Mouse (Mus musculus) midbrain, embryonic 12.5 days (tissue): Measurements from ENCODE around the gene Gp5. TPM values are rescaled to one million over a fixed set of nuclear protein-coding genes. Genes with fewer than 3 reads are reported as not detected.

ENCODE experiments used
- ATAC-seq: fragments of 200-750 bp; cut with Nextera tagmentation; 2 replicates; pipeline ENCODE4 v1.8.0; 2017; ENCODE audit warnings: low read depth, moderate TSS enrichment, moderate library complexity; ENCODE audit not compliant: low FRiP score
- H3K27ac ChIP-seq: fragments of 300-500 bp; sonication (generic); replicated peaks from 2 replicates; pipeline ENCODE4 v1.5.1; 2016; ENCODE audit warnings: mild to moderate bottlenecking
- H3K27me3 ChIP-seq: fragments of 300-500 bp; sonication (generic); 2 replicates; pipeline ENCODE4 v1.6.1; 2016; ENCODE audit warnings: mild to moderate bottlenecking
- H3K36me3 ChIP-seq: fragments of 300-500 bp; sonication (generic); 2 replicates; pipeline ENCODE4 v1.6.1; 2016
- H3K4me1 ChIP-seq: fragments of 300-500 bp; sonication (generic); 2 replicates; pipeline ENCODE4 v1.6.1; 2016
- H3K4me2 ChIP-seq: fragments of 300-500 bp; sonication (generic); replicated peaks from 2 replicates; pipeline ENCODE4 v1.6.1; 2016; ENCODE audit warnings: mild to moderate bottlenecking, moderate library complexity
- H3K4me3 ChIP-seq: fragments of 300-500 bp; sonication (generic); 2 replicates; pipeline ENCODE4 v1.5.1; 2016; ENCODE audit warnings: mild to moderate bottlenecking
- H3K9ac ChIP-seq: fragments of 300-500 bp; sonication (generic); replicated peaks from 2 replicates; pipeline ENCODE4 v1.6.1; 2016; ENCODE audit warnings: mild to moderate bottlenecking, moderate library complexity
- H3K9me3 ChIP-seq: fragments of 300-500 bp; sonication (generic); 2 replicates; pipeline ENCODE4 v1.6.1; 2016; ENCODE audit warnings: mild to moderate bottlenecking
- WGBS: fragments of 180-500 bp; shearing (Covaris S2); methylation state at CpG from one replicate; pipeline ENCODE4 v1.1.7; 2016; 5-methylcytosine and 5-hydroxymethylcytosine counted together
- polyA plus RNA-seq: library from polyadenylated mRNA; unstranded; fragments of >200 nt; fragmentation: Nextera tagmentation; extraction: Ambion mirVana; gene quantifications from 2 replicates; pipeline ENCODE4 v1.2.1, GENCODE M21; 2016

Gene Gp5
- polyA plus RNA-seq, 1 experiment from 2014 or later, result 1.6 TPM

GRCm38 (mm10) chr16:30258441-30258840, 52.1 kb downstream of the Gp5 start:
- WGBS, result 90% methylated on average over 7 of the region's 7 CpGs
- Histone ChIP-seq H3K36me3 (no peaks in the 10 kb centered on the region), H3K4me1 (no peaks in the 10 kb centered on the region), H3K27ac (no peak overlapping the region), H3K27me3 (peaks cover 13% of the 10 kb centered on the region; the same call in 1 of the 2 replicates), H3K4me3 (no peak overlapping the region), H3K9me3 (no peaks in the 10 kb centered on the region), H3K9ac (no peak overlapping the region), H3K4me2 (no peak overlapping the region)
- no peak for ATAC-seq

DNA sequence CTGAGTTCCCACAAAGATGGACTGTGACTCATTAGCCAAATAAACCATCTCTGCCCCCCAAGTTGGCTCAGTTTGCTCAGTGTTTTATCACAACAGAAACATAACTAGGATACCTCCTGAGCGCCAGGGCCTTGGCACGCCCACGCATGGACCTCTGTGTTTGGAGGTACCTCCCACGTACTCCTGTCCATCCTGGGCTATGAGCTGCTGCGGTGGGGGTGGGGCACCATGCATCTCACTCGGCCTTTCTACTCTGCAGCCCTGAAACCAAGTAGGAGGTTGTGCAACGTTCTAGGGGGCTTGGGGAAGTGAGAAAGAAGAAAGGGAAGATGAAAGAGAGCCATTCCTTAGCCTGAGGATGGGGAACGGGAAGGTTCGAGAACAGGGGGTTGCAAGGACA, 52.9 kb downstream of the Gp5 start:
- no peaks in the 10 kb centered on the region for H3K9me3 ChIP-seq
- 79% methylated on average over 9 of the region's 9 CpGs for WGBS
- H3K27ac ChIP-seq, result no peak overlapping the region
- no peak for ATAC-seq
- H3K4me3 ChIP-seq, result no peak overlapping the region
- H3K36me3 ChIP-seq, result no peaks in the 10 kb centered on the region
- no peak overlapping the region for H3K4me2 ChIP-seq
- H3K27me3 ChIP-seq, result peaks cover 10% of the 10 kb centered on the region
- H3K9ac ChIP-seq, result no peak overlapping the region
- H3K4me1 ChIP-seq, result no peaks in the 10 kb centered on the region

Other genes starting within 250 kb of the Gp5 start
- gene Hes1, start 246.4 kb downstream of the Gp5 start, polyA plus RNA-seq, result 30.5 and 37.9 TPM in 2 replicates
- not detected in 2 replicates for gene Cpn2, start 43.3 kb downstream of the Gp5 start, polyA plus RNA-seq
- 0.71 and 1.0 TPM in 2 replicates for gene Lrrc15, start 27.5 kb downstream of the Gp5 start, polyA plus RNA-seq
- 11.4 and 14.8 TPM in 2 replicates for gene Atp13a3, start 95.2 kb upstream of the Gp5 start, polyA plus RNA-seq
- 52.2 and 55.1 TPM in 2 replicates for gene Tmem44, start 240.1 kb upstream of the Gp5 start, polyA plus RNA-seq